Mouse (Mus musculus): ENCODE measurements around the gene Chst12. TPM values are rescaled to one million over a fixed set of nuclear protein-coding genes. Genes with fewer than 3 reads are reported as not detected.

Gene Chst12
- polyA plus RNA-seq, 1 experiment from 2014 or later = 8.9 TPM

DNA sequence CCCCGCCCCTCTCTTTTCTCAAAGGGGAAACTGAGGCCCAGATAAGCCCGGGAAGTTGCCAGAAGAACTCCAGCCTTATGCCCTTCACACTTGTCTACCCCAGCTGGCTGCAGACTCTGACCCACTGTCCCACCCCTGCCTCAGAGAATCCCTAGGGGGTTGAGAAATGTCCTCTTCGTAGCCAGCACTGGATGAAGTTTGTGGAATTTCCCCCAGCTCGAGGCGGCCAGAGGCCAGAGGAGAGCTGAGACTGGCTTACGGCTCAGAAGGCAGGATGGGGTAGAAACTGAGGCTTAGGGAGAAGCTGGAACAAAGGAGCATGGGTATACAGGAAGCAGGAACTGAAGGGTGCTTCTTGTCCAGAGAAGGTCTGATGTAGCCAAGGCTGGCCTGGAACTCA lies 67.3 kb downstream of the Chst12 start:
- H3K27me3 ChIP-seq = no peaks in the 10 kb centered on the region; the same call in 1 of the 2 replicates
- no peaks in the 10 kb centered on the region for H3K36me3 ChIP-seq (replicated peaks)
- H3K9me3 ChIP-seq (replicated peaks) = no peaks in the 10 kb centered on the region
- peaks cover 17% of the 10 kb centered on the region for H3K4me1 ChIP-seq (replicated peaks)
- no peak for ATAC-seq (ENCODE audit: insufficient read depth)
- WGBS (ENCODE audit: insufficient replicate concordance) = 65% methylated on average over 6 of the region's 6 CpGs
- H3K27ac ChIP-seq (replicated peaks) = no peak overlapping the region
- H3K4me2 ChIP-seq = no peak overlapping the region
- H3K9ac ChIP-seq = no peak overlapping the region
- H3K4me3 ChIP-seq (replicated peaks) = no peak overlapping the region

Other genes starting within 250 kb of the Chst12 start
- gene Mad1l1, start 184.0 kb upstream of the Chst12 start, polyA plus RNA-seq (2015; fragmentation: Nextera tagmentation; extraction: Ambion mirVana) = 21.0 and 22.8 TPM in 2 replicates
- 22.1 and 22.8 TPM in 2 replicates for gene Nudt1, start 183.9 kb upstream of the Chst12 start, polyA plus RNA-seq (2015; fragmentation: Nextera tagmentation; extraction: Ambion mirVana)
- gene Mrm2, start 173.7 kb upstream of the Chst12 start, polyA plus RNA-seq (2015; fragmentation: Nextera tagmentation; extraction: Ambion mirVana) = 8.4 and 8.5 TPM in 2 replicates
- gene Snx8, start 116.3 kb upstream of the Chst12 start, polyA plus RNA-seq (2015; fragmentation: Nextera tagmentation; extraction: Ambion mirVana) = 9.8 and 12.5 TPM in 2 replicates
- gene Eif3b, start 86.2 kb upstream of the Chst12 start, polyA plus RNA-seq (2015; fragmentation: Nextera tagmentation; extraction: Ambion mirVana) = 76.2 and 93.5 TPM in 2 replicates
- gene Gm4869, start 59.9 kb upstream of the Chst12 start, polyA plus RNA-seq (2015; fragmentation: Nextera tagmentation; extraction: Ambion mirVana) = not detected in 2 replicates
- 1.4 and 1.9 TPM in 2 replicates for gene Grifin, start 59.5 kb downstream of the Chst12 start, polyA plus RNA-seq (2015; fragmentation: Nextera tagmentation; extraction: Ambion mirVana)
- 11.0 and 12.9 TPM in 2 replicates for gene Lfng, start 101.8 kb downstream of the Chst12 start, polyA plus RNA-seq (2015; fragmentation: Nextera tagmentation; extraction: Ambion mirVana)
- gene Ttyh3, start 143.5 kb downstream of the Chst12 start, polyA plus RNA-seq (2015; fragmentation: Nextera tagmentation; extraction: Ambion mirVana) = 6.7 and 7.6 TPM in 2 replicates
- 4.1 and 4.2 TPM in 2 replicates for gene Iqce, start 196.8 kb downstream of the Chst12 start, polyA plus RNA-seq (2015; fragmentation: Nextera tagmentation; extraction: Ambion mirVana)
- 7.2 and 7.5 TPM in 2 replicates for gene Brat1, start 199.5 kb downstream of the Chst12 start, polyA plus RNA-seq (2015; fragmentation: Nextera tagmentation; extraction: Ambion mirVana)
- gene Amz1, start 218.6 kb downstream of the Chst12 start, polyA plus RNA-seq (2015; fragmentation: Nextera tagmentation; extraction: Ambion mirVana) = 1.4 and 1.7 TPM in 2 replicates